Mouse (Mus musculus): Measurements from ENCODE around the gene Elmo2. TPM values are rescaled to one million over a fixed set of nuclear protein-coding genes. Genes with fewer than 3 reads are reported as not detected.

Elmo2 gene
- total RNA-seq, 2 experiments from 2014 or later: 27.1 to 36.9 TPM

DNA sequence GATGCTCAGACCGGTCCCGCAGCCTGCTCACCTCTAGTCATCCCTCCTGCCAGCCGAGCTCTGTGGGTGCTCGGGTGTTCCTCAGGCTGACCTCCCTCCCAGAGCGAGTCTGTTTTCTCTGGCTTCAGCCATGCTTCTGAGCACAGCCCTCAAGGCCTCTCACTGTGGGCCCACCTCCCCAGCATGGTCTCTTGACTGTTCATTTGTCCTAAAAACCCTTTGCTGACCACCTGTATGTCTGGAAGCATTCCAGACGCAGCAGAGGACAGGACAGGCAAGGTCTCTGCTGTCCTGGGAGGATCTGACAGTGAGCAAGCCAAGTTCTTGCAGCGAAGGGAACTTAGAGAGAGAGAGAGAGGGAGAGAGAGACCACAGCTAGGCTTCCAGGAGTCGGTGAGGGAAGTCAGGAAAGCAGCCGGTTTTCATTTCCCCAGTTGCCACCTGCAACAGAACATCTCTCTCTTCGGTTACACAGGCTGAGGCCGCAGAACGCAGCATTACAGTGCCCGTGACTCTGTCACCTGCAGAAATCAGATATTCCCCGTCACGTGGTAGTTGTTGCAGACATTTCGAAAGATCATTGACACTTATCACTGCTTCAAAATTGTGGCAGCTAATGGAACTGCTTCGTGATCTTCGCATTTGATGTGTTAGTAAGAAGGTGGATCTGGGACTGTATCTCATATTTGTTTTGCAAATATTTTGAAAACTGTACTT, 63.8 kb downstream of the Elmo2 start:
- no peak for DNase-seq (ENCODE audit: low spot score in 2 of 2)

DNA sequence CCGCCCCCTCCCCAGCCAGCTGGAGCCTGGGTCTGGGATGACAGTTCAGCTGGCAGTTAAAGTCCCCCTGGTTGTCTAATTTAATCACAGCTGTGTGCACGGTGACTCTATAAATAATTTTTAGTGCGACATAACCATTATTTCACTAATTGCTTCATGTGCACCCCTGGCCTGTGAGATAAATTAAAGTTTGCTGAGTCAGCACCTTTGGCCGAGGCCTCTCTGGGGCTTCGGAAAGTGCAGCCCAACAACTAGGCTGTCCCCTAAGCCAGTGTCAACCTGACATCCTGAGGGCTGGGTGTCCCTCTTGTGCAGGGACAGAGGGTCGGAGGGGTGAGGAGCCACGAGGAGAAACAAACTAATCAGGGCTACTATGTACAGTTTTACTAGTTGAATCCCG, 66.4 kb downstream of the Elmo2 start:
- no peak for DNase-seq (ENCODE audit: low spot score in 2 of 2)

- DNase-seq (ENCODE audit: low spot score in 2 of 2): no peak
Measured at GRCm38 (mm10) chr2:165258321-165258720, 68.0 kb downstream of the Elmo2 start.

GRCm38 (mm10) chr2:165257151-165257834, 69.0 kb downstream of the Elmo2 start:
- no peak for DNase-seq (ENCODE audit: low spot score in 2 of 2)

- no peak for DNase-seq (ENCODE audit: low spot score in 2 of 2)
Measured at GRCm38 (mm10) chr2:165256213-165256612, 70.1 kb downstream of the Elmo2 start.

- no peak for DNase-seq (ENCODE audit: low spot score in 2 of 2)
Measured at GRCm38 (mm10) chr2:165253867-165254266, 72.4 kb downstream of the Elmo2 start.

DNA sequence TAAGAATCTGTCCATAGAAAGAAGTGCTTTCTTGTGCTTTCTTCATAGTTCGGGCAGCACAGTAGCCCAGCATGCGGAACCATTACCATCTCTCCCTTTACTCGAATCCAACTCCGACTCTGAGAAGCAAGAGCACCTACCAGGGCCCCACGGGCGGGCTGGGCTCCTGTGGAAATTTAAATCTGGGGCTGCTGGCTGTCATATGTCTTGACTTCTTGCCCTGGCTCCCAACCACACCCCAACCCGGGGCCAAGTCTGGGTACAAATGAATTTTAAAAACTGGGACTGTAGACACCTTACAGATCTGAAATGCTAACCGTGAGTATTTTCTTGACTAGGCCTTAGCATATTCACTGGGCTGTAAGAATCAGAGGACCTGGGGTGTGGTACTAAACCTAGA, 73.0 kb downstream of the Elmo2 start:
- DNase-seq (ENCODE audit: low spot score in 2 of 2): no peak

GRCm38 (mm10) chr2:165252801-165253200, 73.5 kb downstream of the Elmo2 start:
- DNase-seq (ENCODE audit: low spot score in 2 of 2): no peak

- no peak for DNase-seq (ENCODE audit: low spot score in 2 of 2)
Measured at GRCm38 (mm10) chr2:165252381-165252780, 73.9 kb downstream of the Elmo2 start.

GRCm38 (mm10) chr2:165250903-165251302, 75.4 kb downstream of the Elmo2 start:
- no peak for DNase-seq (ENCODE audit: low spot score in 2 of 2)

DNA sequence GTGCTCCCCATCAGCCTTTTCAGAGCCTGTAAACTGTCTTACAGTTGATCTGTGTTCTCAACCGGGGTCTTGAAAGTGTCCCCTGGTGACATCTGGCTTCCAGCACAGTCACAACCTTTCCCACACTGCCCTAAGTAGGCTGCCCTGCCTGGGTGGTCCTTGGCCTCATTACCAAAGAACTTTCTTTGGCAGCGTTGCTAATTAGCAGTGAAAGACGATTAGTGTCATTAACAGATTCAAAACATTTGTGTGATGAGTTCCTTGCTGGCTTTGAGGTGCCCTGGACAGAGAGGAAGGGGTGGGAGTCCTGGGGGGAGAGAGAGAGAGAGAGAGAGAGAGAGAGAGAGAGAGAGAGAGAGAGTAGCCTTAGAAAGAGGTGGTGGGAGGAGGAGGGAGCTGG, 77.3 kb downstream of the Elmo2 start:
- DNase-seq (ENCODE audit: low spot score in 2 of 2): no peak

DNA sequence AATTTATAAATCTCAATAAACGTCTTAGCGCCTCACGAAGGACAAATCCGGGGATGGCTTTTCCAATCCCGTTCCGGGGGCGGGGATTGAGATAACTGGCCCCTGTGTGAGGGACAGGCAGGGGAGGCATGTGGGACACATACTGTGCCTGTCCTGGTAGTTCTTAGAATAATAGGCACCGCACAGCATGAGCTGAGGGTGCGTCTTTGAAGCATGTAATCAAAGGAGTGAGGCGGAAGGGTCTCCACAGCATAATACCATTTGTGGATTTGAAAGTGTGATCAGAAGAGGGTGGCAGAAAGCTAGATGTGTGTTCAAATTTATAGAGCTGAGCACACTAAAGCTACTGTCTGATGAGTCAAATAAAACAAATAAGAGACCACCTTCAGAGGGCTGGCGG, 79.9 kb downstream of the Elmo2 start:
- DNase-seq (ENCODE audit: low spot score in 2 of 2): no peak

DNA sequence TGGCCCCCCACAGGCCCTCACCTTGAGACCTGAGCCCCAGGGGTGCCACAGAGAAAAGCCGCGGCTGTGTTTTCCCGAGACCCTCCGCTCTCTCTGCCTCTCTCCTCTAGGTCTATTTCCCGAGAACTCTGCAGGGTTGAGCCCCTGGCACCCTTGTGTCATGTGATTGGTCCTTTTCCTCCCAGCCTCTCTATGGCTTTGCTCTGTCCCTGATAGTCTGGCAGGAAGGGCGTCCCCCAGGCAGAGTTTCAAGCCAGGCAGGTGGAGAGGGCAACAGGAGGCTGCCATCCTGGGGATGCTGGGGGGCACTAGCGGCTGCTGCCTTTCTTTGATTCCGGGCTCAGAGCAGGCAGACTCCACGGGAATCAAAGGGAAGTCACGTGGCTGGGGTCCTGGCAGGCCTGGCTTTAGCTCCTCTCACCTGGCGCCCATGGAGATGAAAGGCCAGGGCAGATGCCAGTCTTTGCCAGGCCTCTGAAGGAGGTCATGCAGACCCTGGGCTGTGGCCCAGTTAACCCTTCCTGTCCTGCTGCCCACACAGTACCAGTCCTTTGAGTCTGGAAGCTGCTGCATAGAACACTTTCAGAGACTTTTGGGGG, 83.1 kb downstream of the Elmo2 start:
- no peak for DNase-seq (ENCODE audit: low spot score in 2 of 2)

DNA sequence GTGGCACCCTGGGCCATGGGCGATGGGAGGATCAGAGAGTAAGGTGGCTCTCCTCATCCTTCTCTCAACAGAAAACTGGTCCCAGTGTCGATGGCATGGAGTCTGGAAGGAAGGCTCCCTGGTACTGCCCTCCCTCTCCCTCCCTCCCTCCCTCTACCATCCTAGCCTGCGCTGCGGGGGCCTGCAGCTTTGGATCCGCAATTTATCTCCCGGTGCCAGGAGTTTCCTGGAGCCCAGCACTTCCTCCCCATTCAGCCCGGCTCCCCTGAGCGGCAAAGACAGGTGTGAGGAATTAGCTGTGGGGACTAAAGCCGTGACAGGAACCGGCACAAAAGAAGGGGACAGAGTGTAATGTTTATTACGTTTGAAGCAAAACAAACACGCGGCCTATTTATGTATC, 83.7 kb downstream of the Elmo2 start:
- no peak for DNase-seq (ENCODE audit: low spot score in 2 of 2)

DNA sequence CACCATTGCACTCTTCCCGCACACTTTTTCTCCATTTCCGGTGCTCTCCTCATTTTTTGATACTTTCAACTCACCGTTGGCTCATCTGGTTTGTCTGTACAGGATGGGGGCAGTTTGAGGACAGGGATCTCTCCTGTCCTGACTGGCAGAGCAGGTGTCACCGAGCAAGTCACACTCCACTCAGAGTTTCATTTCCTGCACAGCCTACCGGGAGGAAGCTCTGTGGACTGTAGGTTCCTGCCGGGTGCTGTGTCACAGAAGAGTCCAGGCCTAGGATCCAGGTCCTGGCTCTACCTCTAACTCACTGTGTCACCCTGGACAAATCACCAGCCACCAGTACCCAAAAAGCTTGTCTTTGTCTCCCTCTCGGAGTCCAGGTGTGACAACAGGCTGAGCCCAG, 84.5 kb downstream of the Elmo2 start:
- DNase-seq (ENCODE audit: low spot score in 2 of 2): no peak

GRCm38 (mm10) chr2:165240371-165240770, 85.9 kb downstream of the Elmo2 start:
- DNase-seq (ENCODE audit: low spot score in 2 of 2): no peak

DNA sequence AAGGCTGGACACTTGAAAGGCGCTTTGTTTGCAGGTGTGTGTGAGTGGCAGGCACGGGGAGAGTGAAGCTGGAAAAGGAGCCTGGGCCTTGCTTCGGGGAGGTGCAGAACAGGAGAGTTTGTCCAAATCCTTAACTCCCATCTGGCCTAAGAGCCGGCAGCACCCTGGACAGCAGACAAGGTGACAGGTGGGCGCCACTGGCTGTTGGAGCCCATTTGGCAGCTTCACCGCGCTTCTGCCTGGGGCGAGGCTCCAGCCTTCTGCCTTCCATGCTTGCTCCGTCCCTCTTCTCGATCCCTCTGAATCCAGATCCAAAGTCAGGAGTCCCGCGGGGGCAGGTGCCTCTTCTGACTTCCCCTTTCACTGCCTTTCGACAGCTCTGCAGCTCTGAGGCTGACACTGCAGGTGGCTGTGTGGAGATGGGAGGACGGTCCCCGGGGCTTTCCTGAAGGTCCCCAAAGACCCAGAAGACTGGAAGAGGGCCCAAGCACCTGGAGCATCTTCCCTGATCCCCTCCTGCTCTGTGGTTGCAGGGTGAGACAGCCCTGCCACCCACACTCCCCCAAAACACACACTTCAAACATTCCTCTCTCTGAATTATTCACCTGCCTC, 86.6 kb downstream of the Elmo2 start:
- no peak for DNase-seq (ENCODE audit: low spot score in 2 of 2)

- no peak for DNase-seq (ENCODE audit: low spot score in 2 of 2)
Measured at GRCm38 (mm10) chr2:165238416-165239145, 87.7 kb downstream of the Elmo2 start.

Data from gastrocnemius, postnatal 4 days (tissue).